Mouse (Mus musculus) megakaryocyte, embryonic 14.5 days (primary cell): ENCODE measurements around the gene Tex14.

Experiments
- FLI1 ChIP-seq: IDR thresholded peaks from 2 replicates; pipeline ENCODE4 v1.6.1; 2012; ENCODE audit warnings: low read length, inconsistent platforms, mixed read lengths
- GATA1 ChIP-seq: IDR thresholded peaks from 3 replicates; pipeline ENCODE4 v1.6.1; 2012; ENCODE audit warnings: mixed read lengths, low read length, inconsistent platforms, borderline replicate concordance

- TF ChIP-seq FLI1 (no peak), GATA1 (no peak)
These were observed 16.0 kb downstream of the Tex14 start for GRCm38 (mm10) chr11:87420861-87421260.
